Mouse (Mus musculus): Measurements from ENCODE around the gene Rps6ka2. TPM values are rescaled to one million over a fixed set of nuclear protein-coding genes. Genes with fewer than 3 reads are reported as not detected.
A peak's percentile ranks its signal among the peaks of the same experiment; 100 is the strongest.

Gene Rps6ka2
- polyA plus RNA-seq, 1 experiment from 2014 or later: 21.6 TPM

DNA sequence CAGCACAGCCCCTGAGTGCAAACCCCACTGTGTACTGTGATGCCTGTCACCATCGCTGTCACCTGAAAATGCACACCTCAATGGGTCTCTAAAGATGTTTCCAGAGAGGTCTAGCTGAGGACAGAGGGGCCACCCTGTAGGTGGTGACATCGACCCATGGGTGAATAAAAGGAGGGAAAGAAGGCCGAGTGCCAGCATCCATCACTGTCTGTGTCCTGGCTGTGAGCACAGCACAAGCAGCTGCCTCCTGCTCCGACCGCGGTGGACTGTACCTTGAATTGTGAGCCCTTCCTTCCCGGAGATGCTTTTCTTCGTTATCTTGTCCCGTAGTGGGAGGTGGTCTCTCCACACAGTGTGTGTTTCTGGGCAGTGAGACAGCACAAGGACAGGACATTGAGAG is 67.8 kb downstream of the Rps6ka2 start:
- Histone ChIP-seq H3K4me3 (replicated peaks) (no peak overlapping the region), H3K9me3 (no peaks in the 10 kb centered on the region), H3K36me3 (peaks cover 7% of the 10 kb centered on the region; the same call in 1 of the 2 replicates), H3K4me2 (replicated peaks) (no peak overlapping the region), H3K9ac (replicated peaks) (no peak overlapping the region), H3K4me1 (replicated peaks) (no peaks in the 10 kb centered on the region), H3K27ac (no peak overlapping the region), H3K27me3 (no peaks in the 10 kb centered on the region)
- ATAC-seq: no peak
- WGBS: 95% methylated on average over 9 of the region's 9 CpGs

DNA sequence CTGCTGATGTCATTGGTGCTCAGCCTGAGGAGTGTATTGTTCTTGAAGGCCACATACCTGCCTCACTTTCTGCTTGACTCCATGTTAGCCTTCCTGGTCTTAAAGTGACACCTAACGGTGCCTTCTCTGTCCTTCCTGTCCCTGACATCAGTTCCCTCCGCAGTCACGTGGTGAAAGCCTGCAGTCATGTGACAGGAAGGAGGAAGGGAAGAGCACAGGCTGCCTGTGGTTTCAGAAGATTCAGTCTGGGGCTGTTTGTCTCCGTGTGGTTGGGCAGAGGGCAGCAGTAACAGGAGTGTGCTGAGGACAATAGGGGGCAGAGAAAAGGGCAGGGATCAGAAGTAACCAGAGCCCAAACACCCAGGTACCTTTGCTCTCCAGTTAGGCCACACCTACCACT is 68.9 kb downstream of the Rps6ka2 start:
- no peak for ATAC-seq
- no peaks in the 10 kb centered on the region for H3K9me3 ChIP-seq
- no peak overlapping the region for H3K4me3 ChIP-seq (replicated peaks)
- no peak overlapping the region for H3K9ac ChIP-seq (replicated peaks)
- H3K4me1 ChIP-seq (replicated peaks): no peaks in the 10 kb centered on the region
- H3K27ac ChIP-seq: no peak overlapping the region
- peaks cover 7% of the 10 kb centered on the region; the same call in 1 of the 2 replicates for H3K36me3 ChIP-seq
- H3K27me3 ChIP-seq: no peaks in the 10 kb centered on the region
- WGBS: 86% methylated on average over 4 of the region's 4 CpGs
- H3K4me2 ChIP-seq (replicated peaks): no peak overlapping the region

DNA sequence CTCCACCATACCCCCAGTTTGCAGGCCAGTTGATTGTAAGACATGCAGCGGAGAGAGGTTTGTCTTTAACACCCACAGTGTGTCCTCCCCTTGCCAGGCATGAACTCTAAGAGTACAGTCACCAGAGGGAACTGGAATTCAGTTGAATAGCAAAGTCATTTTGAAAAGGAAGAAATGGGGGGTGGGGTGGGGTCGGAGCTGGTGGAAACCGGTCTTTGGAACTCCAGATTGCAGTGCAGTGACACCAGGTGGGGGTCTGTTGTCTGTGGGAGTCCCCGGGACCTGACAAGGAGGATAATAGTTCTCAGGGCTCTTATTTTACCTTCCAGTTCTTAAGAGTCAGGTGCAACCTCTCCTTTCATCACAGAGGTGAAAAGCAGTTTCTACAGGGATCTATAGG is 70.6 kb downstream of the Rps6ka2 start:
- H3K27ac ChIP-seq: no peak overlapping the region
- H3K4me2 ChIP-seq (replicated peaks): no peak overlapping the region
- peaks cover 7% of the 10 kb centered on the region; the same call in 1 of the 2 replicates for H3K36me3 ChIP-seq
- H3K4me3 ChIP-seq (replicated peaks): no peak overlapping the region
- no peaks in the 10 kb centered on the region for H3K27me3 ChIP-seq
- no peaks in the 10 kb centered on the region for H3K9me3 ChIP-seq
- H3K4me1 ChIP-seq (replicated peaks): no peaks in the 10 kb centered on the region
- WGBS: 92% methylated on average over 4 of the region's 4 CpGs
- ATAC-seq: no peak
- no peak overlapping the region for H3K9ac ChIP-seq (replicated peaks)

DNA sequence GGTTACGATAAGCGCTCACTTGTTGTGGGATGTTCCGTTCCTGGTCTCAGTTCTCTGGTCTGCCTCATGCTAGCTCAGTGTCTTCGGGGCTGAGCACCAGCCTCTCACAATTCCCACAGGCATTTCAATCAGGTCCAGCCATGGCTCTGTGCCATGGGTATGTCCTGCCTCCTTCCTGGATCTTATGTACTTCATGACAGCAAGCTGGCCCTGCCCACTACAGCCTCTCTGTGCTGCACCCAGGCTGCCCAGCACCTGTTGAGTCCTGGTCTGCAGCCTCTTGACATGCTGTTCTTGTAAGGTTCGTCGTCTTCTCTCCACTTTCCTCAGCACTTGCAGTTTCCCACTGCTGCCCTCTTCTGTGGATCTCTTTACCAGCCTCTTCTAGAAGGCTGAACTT is 75.2 kb downstream of the Rps6ka2 start:
- WGBS: 98% methylated on average over 6 of the region's 6 CpGs
- Histone ChIP-seq H3K4me3 (replicated peaks) (no peak overlapping the region), H3K4me2 (replicated peaks) (no peak overlapping the region), H3K9me3 (no peaks in the 10 kb centered on the region), H3K4me1 (replicated peaks) (no peaks in the 10 kb centered on the region), H3K36me3 (0 out of 2 replicates have a peak, but pooled peaks cover 12% of the 10 kb centered on the region), H3K9ac (replicated peaks) (no peak overlapping the region), H3K27ac (no peak overlapping the region), H3K27me3 (no peaks in the 10 kb centered on the region)
- ATAC-seq: no peak

DNA sequence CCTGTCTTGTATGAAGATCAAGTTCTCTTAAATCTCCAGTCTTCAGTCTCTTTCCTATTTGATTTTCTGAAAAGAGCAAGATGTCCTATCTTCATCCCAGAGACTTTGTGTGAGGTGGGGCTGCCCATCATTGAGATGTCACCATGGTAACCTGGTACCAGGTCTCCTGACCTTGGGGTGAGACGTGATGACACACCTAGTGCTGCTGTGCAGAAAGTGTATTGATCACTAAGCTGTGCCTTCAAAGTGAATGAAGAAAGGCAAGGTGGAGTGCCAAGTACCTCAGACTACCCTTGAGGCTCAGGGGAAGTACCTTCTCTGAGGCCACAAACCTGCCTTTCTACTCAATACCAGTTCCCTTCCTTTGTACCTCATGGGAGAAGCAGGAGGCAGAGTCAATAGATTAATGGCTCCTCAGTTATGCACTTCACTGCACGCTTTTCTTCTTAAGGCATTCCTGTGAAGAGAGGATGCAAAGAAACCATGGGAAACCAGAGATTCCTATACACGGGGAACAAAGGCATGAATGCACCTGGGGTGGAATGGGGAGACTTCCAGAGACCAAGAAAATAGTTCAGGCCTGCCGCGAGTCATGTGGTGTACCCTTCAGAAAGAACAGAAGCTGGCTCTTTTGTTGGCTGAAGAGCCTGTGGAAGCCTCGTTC is 77.1 kb downstream of the Rps6ka2 start:
- Histone ChIP-seq H3K36me3 (peaks cover 16% of the 10 kb centered on the region), H3K4me3 (replicated peaks) (no peak overlapping the region), H3K9ac (replicated peaks) (no peak overlapping the region), H3K27me3 (no peaks in the 10 kb centered on the region), H3K9me3 (no peaks in the 10 kb centered on the region), H3K4me1 (replicated peaks) (no peaks in the 10 kb centered on the region), H3K27ac (no peak overlapping the region), H3K4me2 (replicated peaks) (no peak overlapping the region)
- WGBS: 49% methylated on average over 6 of the region's 6 CpGs
- ATAC-seq: no peak

DNA sequence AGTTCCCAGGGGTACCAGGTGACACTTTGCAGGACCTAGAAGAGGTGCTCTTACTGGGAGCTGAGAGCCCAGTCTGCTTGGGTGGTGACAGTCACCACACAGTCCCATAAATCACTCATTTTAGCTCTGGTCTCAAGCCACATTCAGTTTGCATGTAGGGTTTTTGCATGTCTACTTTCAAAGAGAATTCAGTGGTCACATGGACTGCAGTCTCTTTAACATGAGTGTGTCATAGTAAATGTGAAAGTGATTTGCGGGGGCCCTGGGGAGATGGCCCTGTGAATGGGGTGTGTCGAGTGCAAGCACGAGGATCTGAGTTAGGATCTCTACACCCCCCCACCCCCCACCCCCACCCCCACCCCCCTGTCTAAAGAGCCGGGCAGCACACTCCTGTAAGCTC is 80.5 kb downstream of the Rps6ka2 start:
- Histone ChIP-seq H3K4me2 (replicated peaks) (no peak overlapping the region), H3K9ac (replicated peaks) (no peak overlapping the region), H3K27me3 (no peaks in the 10 kb centered on the region), H3K9me3 (no peaks in the 10 kb centered on the region), H3K4me1 (replicated peaks) (no peaks in the 10 kb centered on the region), H3K36me3 (peaks cover 16% of the 10 kb centered on the region), H3K4me3 (replicated peaks) (no peak overlapping the region), H3K27ac (no peak overlapping the region)
- whole genome bisulfite sequencing: 80% methylated on average over 4 of the region's 4 CpGs
- ATAC-seq: no peak

DNA sequence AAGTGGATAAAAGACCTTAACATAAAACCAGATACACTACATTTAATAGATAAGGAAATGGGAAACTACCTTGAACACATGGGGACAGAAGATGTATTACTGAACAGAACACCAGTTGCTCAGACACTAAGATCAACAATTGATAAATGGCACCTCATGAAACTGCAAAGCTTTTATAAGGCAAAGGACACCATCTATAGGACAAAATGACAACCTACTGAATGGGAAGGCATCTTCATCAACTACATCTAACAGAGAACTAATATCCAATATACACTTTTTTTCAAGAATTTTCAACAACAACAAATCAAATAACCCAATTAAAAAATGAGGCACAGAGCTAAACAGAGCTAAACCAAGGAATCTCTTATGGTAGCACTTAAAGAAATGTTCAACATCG is 87.3 kb downstream of the Rps6ka2 start:
- H3K9ac ChIP-seq (replicated peaks): no peak overlapping the region
- H3K36me3 ChIP-seq: peaks cover 9% of the 10 kb centered on the region; the same call in 1 of the 2 replicates
- H3K4me1 ChIP-seq (replicated peaks): no peaks in the 10 kb centered on the region
- no peak overlapping the region for H3K4me2 ChIP-seq (replicated peaks)
- H3K9me3 ChIP-seq: no peaks in the 10 kb centered on the region
- no peak overlapping the region for H3K27ac ChIP-seq
- no peaks in the 10 kb centered on the region for H3K27me3 ChIP-seq
- ATAC-seq: no peak
- WGBS: 87% methylated on average over 1 of the region's 1 CpGs
- no peak overlapping the region for H3K4me3 ChIP-seq (replicated peaks)

DNA sequence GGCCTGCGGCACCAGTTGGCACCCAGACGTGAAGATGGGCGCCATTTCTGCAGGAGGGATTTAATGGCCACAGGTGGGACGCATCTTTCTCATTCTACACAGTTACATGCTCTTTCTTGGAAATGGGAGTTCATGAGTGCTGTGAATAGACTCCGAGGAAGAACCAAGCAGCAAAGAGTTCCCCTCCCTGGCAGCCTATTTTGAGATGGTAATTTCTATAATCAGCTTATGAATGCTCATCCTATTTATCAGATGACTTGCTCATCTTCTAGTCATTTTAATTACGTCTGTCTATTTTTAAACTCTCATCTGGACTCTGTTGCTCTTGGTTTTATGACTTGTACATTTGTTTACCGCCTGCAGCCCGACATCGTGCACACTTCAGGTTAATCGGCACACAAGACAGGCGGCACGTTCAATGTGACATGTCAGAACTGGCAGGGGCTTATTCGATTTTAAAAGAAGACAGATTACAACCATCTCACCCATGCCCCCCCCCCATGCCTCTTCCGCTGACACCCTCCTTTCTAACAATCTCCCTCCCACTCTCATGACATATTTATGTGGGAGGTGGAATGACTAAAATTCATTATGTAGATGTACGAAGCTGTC is 88.9 kb downstream of the Rps6ka2 start:
- H3K4me2 ChIP-seq (replicated peaks): no peak overlapping the region
- no peak overlapping the region for H3K27ac ChIP-seq
- H3K9me3 ChIP-seq: no peaks in the 10 kb centered on the region
- no peak for ATAC-seq
- peaks cover 18% of the 10 kb centered on the region for H3K36me3 ChIP-seq
- no peaks in the 10 kb centered on the region for H3K27me3 ChIP-seq
- H3K9ac ChIP-seq (replicated peaks): no peak overlapping the region
- 79% methylated on average over 15 of the region's 15 CpGs for WGBS
- H3K4me3 ChIP-seq (replicated peaks): no peak overlapping the region
- H3K4me1 ChIP-seq (replicated peaks): no peaks in the 10 kb centered on the region

DNA sequence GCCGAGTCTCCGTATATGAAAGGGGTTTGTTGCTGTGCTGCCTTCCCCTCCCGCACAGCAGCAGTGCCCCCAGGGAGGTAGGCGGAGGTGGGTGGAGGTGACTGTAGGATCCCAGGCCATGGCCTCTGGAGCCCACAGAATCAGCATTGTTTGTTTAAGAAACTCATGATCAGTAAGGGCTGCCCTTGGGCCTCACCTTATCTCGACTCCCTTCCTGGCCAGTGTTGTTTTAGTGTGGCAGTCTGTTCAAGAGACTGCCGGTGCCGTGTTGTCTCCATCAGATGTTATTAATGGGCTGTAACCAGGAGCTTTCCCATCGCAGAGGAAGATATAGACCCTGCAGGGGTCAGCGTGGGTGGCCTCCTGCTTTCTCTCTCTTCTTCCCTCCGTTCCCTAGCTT is 90.4 kb downstream of the Rps6ka2 start:
- no peak overlapping the region for H3K4me3 ChIP-seq (replicated peaks)
- peaks cover 3% of the 10 kb centered on the region for H3K4me1 ChIP-seq (replicated peaks)
- H3K9ac ChIP-seq (replicated peaks): no peak overlapping the region
- no peaks in the 10 kb centered on the region for H3K9me3 ChIP-seq
- no peak for ATAC-seq
- H3K4me2 ChIP-seq (replicated peaks): no peak overlapping the region
- H3K27me3 ChIP-seq: no peaks in the 10 kb centered on the region
- WGBS: 73% methylated on average over 10 of the region's 10 CpGs
- H3K27ac ChIP-seq: no peak overlapping the region
- peaks cover 18% of the 10 kb centered on the region for H3K36me3 ChIP-seq

DNA sequence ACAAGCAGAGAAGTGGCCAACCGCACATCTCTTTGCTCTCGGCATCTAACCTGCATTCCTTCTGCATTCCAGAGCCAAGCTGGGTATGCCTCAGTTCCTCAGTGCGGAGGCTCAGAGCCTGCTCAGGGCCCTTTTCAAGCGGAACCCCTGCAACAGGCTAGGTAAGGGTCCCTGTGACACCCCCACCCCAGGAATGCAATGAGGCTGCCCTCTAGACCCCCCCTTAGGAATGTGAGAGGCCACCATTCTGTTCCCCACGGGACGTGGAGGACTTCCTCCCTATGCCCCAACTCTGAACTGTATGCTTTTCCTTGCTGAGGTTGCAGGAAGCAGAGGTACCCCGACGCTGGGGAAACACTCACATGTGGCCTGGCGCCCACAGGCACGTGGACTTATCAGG is 92.1 kb downstream of the Rps6ka2 start:
- H3K9ac ChIP-seq (replicated peaks): no peak overlapping the region
- H3K4me2 ChIP-seq (replicated peaks): no peak overlapping the region
- H3K4me1 ChIP-seq (replicated peaks): peaks cover 15% of the 10 kb centered on the region
- H3K9me3 ChIP-seq: no peaks in the 10 kb centered on the region
- no peaks in the 10 kb centered on the region for H3K27me3 ChIP-seq
- peaks cover 18% of the 10 kb centered on the region for H3K36me3 ChIP-seq
- no peak for ATAC-seq
- H3K27ac ChIP-seq: no peak overlapping the region
- 43% methylated on average over 10 of the region's 10 CpGs for WGBS
- H3K4me3 ChIP-seq (replicated peaks): no peak overlapping the region

DNA sequence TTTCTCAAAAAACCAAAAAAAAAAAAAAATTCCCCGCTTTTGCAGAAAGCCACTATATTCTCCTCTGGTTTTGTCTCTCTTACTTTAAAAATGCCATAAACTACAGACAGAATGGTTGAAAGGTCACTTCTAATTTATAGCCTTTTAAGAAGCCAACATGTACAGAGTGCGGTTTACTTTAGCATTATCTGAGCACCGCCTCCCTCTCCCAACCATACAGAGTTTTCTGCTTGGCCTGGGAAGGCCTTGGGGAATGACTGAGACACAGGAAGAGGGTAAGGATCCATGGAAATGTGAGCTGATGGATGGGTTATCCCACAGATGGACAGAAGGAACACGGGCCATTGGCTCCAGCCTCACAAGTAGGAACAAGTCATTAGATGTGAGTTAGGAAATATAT is 92.7 kb downstream of the Rps6ka2 start:
- WGBS: 95% methylated on average over 4 of the region's 4 CpGs
- Histone ChIP-seq H3K9ac (replicated peaks) (no peak overlapping the region), H3K36me3 (peaks cover 18% of the 10 kb centered on the region), H3K27me3 (no peaks in the 10 kb centered on the region), H3K27ac (no peak overlapping the region), H3K4me3 (replicated peaks) (no peak overlapping the region), H3K4me2 (replicated peaks) (no peak overlapping the region), H3K9me3 (no peaks in the 10 kb centered on the region), H3K4me1 (replicated peaks) (peaks cover 15% of the 10 kb centered on the region)
- no peak for ATAC-seq

DNA sequence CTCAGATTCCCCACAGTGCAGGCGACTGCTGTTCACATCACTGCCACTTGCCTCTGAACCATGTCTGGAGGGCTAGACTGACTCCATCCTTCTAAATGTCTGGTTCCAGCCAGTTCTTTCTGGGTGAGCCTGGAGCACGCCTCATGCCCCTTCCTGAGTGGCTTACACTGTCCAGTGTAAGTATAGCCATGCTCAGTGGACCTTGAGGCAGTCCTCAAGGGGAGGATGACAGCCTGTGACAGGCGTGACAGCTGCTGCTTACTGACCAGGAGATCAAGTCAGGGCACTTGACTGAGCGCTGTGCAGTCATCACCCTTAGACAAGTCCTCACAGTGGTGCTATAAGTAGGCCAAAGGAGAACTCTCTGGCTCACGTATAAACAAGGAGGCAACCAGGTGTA is 94.7 kb downstream of the Rps6ka2 start:
- H3K9ac ChIP-seq (replicated peaks): no peak overlapping the region
- no peaks in the 10 kb centered on the region for H3K9me3 ChIP-seq
- H3K4me1 ChIP-seq (replicated peaks): peaks cover 24% of the 10 kb centered on the region
- 61% methylated on average over 5 of the region's 5 CpGs for WGBS
- H3K4me2 ChIP-seq (replicated peaks): no peak overlapping the region
- H3K27ac ChIP-seq: no peak overlapping the region
- H3K4me3 ChIP-seq (replicated peaks): no peak overlapping the region
- ATAC-seq: peak; percentile 51
- H3K36me3 ChIP-seq: peaks cover 9% of the 10 kb centered on the region
- H3K27me3 ChIP-seq: no peaks in the 10 kb centered on the region

DNA sequence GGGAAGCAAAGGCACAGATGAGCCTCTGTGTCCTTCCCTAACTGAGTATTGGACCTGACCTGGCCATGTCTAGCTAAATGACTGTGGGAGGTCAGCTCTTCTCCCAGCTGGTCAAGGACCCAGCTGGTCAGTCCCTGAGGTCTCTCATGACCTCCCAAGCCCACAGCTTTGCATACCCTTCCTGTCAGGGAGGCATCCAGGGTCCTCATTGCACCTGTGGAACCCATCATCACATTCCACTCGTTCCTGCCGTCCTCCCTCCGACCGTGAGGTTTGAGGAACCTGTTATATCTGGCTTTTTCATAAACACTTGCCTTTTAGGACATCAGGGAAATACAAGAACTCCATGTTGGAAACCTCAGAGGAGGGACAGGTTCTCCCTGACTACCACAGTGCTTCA is 95.4 kb downstream of the Rps6ka2 start:
- H3K36me3 ChIP-seq: peaks cover 9% of the 10 kb centered on the region
- H3K9me3 ChIP-seq: no peaks in the 10 kb centered on the region
- H3K4me1 ChIP-seq (replicated peaks): peaks cover 24% of the 10 kb centered on the region
- H3K4me3 ChIP-seq (replicated peaks): no peak overlapping the region
- ATAC-seq: no peak
- H3K27me3 ChIP-seq: no peaks in the 10 kb centered on the region
- 86% methylated on average over 4 of the region's 4 CpGs for WGBS
- H3K4me2 ChIP-seq (replicated peaks): no peak overlapping the region
- no peak overlapping the region for H3K9ac ChIP-seq (replicated peaks)
- H3K27ac ChIP-seq: 0 out of 2 replicates have a peak overlapping the region, but pooled peaks have one; percentile 19
